Mouse (Mus musculus) limb, embryonic 14.5 days (tissue): ENCODE results near the gene Carm1. TPM values are rescaled to one million over a fixed set of nuclear protein-coding genes. Genes with fewer than 3 reads are reported as not detected.

ENCODE experiments used
- ATAC-seq: fragments of 200-750 bp; cut with Nextera tagmentation; 2 replicates; pipeline ENCODE4 v1.8.0; 2017; ENCODE audit warnings: low read depth, moderate number of reproducible peaks, moderate TSS enrichment; ENCODE audit not compliant: low FRiP score
- DNase-seq: peaks from one replicate; pipeline ENCODE4 v3.0.0-alpha.2; 2015; ENCODE audit warnings: low spot score
- H3K27ac ChIP-seq: fragments of 300-500 bp; sonication (generic); replicated peaks from 2 replicates; pipeline ENCODE4 v1.5.1; 2014; ENCODE audit warnings: low read depth, mild to moderate bottlenecking, low read length, moderate library complexity, mixed read lengths
- H3K27me3 ChIP-seq: fragments of 300-500 bp; sonication (generic); 2 replicates; pipeline ENCODE4 v1.6.1; 2014; ENCODE audit warnings: low read length, mixed read lengths; ENCODE audit not compliant: control insufficient read depth, insufficient read depth
- H3K36me3 ChIP-seq: fragments of 300-500 bp; sonication (generic); 2 replicates; pipeline ENCODE4 v1.6.1; 2014; ENCODE audit warnings: mild to moderate bottlenecking, low read length, moderate library complexity, mixed read lengths; ENCODE audit not compliant: control insufficient read depth, insufficient read depth
- H3K4me1 ChIP-seq: fragments of 300-500 bp; sonication (generic); 2 replicates; pipeline ENCODE4 v1.6.1; 2014; ENCODE audit warnings: antibody characterized with exemption, low read length, mixed read lengths; ENCODE audit not compliant: control insufficient read depth, insufficient read depth
- H3K4me2 ChIP-seq: fragments of 300-500 bp; sonication (generic); replicated peaks from 2 replicates; pipeline ENCODE4 v1.6.1; 2014; ENCODE audit warnings: low read depth, mild to moderate bottlenecking, low read length, moderate library complexity; ENCODE audit not compliant: severe bottlenecking
- H3K4me3 ChIP-seq: fragments of 300-500 bp; sonication (generic); replicated peaks from 2 replicates; pipeline ENCODE4 v1.5.1; 2014; ENCODE audit warnings: low read length
- H3K9ac ChIP-seq: fragments of 300-500 bp; sonication (generic); 2 replicates; pipeline ENCODE4 v1.6.1; 2014; ENCODE audit warnings: mild to moderate bottlenecking, low read depth, low read length, moderate library complexity; ENCODE audit not compliant: severe bottlenecking
- H3K9me3 ChIP-seq: fragments of 300-500 bp; sonication (generic); 2 replicates; pipeline ENCODE4 v1.6.1; 2016; ENCODE audit warnings: low read length; ENCODE audit not compliant: control insufficient read depth
- POLR2A ChIP-seq: fragments of 200-500 bp; IDR thresholded peaks from 2 replicates; pipeline ENCODE4 v1.8.0; 2012; ENCODE audit warnings: inconsistent platforms, mild to moderate bottlenecking, moderate library complexity, borderline replicate concordance; ENCODE audit not compliant: insufficient read depth, insufficient read length; ENCODE audit errors: extremely low read depth
- WGBS: fragments of 180-500 bp; shearing (Covaris S2); extraction: QIAGEN DNeasy Blood & Tissue Kit; methylation state at CpG from one replicate; pipeline ENCODE4 v1.1.7; 2014; 5-methylcytosine and 5-hydroxymethylcytosine counted together
- polyA plus RNA-seq, 2 experiments: library from polyadenylated mRNA; depleted of rRNA in 1 of 2; stranded (reverse) in 1 of 2; unstranded in 1 of 2; fragments of >200 nt; fragmentation: Nextera tagmentation in 1 of 2; extraction: Ambion mirVana in 1 of 2; gene quantifications; 2 replicates each; pipeline versions ENCODE4 v1.2.1 to v1.2.3; 2012 to 2014

The Carm1 gene
- polyA plus RNA-seq, 2 experiments: 71.5 to 171 TPM

GRCm38 (mm10) chr9:21578226-21578625, 31.5 kb downstream of the Carm1 start:
- H3K27me3 ChIP-seq: no peaks in the 10 kb centered on the region
- no peak for TF ChIP-seq POLR2A
- no peak overlapping the region for H3K4me3 ChIP-seq
- DNase-seq: no peak
- no peak overlapping the region for H3K9ac ChIP-seq
- H3K27ac ChIP-seq: no peak overlapping the region
- no peaks in the 10 kb centered on the region for H3K9me3 ChIP-seq
- no peak for ATAC-seq
- no peak overlapping the region for H3K4me2 ChIP-seq
- 81% methylated on average over 3 of the region's 3 CpGs for WGBS
- peaks cover 96% of the 10 kb centered on the region for H3K36me3 ChIP-seq
- H3K4me1 ChIP-seq: no peaks in the 10 kb centered on the region

- ATAC-seq (no peak), DNase-seq (no peak)
- H3K36me3 ChIP-seq: peaks cover 94% of the 10 kb centered on the region
- 87% methylated on average over 1 of the region's 1 CpGs for WGBS
- no peak overlapping the region for H3K9ac ChIP-seq
- H3K27ac ChIP-seq: no peak overlapping the region
- no peaks in the 10 kb centered on the region for H3K4me1 ChIP-seq
- H3K9me3 ChIP-seq: no peaks in the 10 kb centered on the region
- H3K4me2 ChIP-seq: no peak overlapping the region
- no peak overlapping the region for H3K4me3 ChIP-seq
- H3K27me3 ChIP-seq: no peaks in the 10 kb centered on the region
- TF ChIP-seq POLR2A: no peak
Measured at GRCm38 (mm10) chr9:21585401-21585800, 38.7 kb downstream of the Carm1 start.

GRCm38 (mm10) chr9:21587678-21588349, 41.1 kb downstream of the Carm1 start:
- H3K36me3 ChIP-seq: peaks cover 76% of the 10 kb centered on the region
- H3K4me2 ChIP-seq: no peak overlapping the region
- peaks cover 7% of the 10 kb centered on the region; the same call in 1 of the 2 replicates for H3K4me1 ChIP-seq
- no peaks in the 10 kb centered on the region for H3K9me3 ChIP-seq
- WGBS: 88% methylated on average over 23 of the region's 23 CpGs
- ATAC-seq (no peak), DNase-seq (no peak)
- H3K9ac ChIP-seq: no peak overlapping the region
- no peak overlapping the region for H3K27ac ChIP-seq
- H3K4me3 ChIP-seq: no peak overlapping the region
- TF ChIP-seq POLR2A: no peak
- H3K27me3 ChIP-seq: no peaks in the 10 kb centered on the region

GRCm38 (mm10) chr9:21588350-21588749, 41.7 kb downstream of the Carm1 start:
- H3K36me3 ChIP-seq: peaks cover 71% of the 10 kb centered on the region
- no peak overlapping the region for H3K27ac ChIP-seq
- no peak overlapping the region for H3K4me3 ChIP-seq
- DNase-seq (no peak), ATAC-seq (no peak)
- WGBS: 89% methylated on average over 8 of the region's 8 CpGs
- H3K4me1 ChIP-seq: peaks cover 7% of the 10 kb centered on the region; the same call in 1 of the 2 replicates
- TF ChIP-seq POLR2A: no peak
- no peaks in the 10 kb centered on the region for H3K27me3 ChIP-seq
- no peaks in the 10 kb centered on the region for H3K9me3 ChIP-seq
- H3K9ac ChIP-seq: no peak overlapping the region
- H3K4me2 ChIP-seq: no peak overlapping the region

- WGBS: 94% methylated on average over 5 of the region's 5 CpGs
- Histone ChIP-seq H3K4me2 (no peak overlapping the region), H3K4me1 (peaks cover 15% of the 10 kb centered on the region; the same call in 1 of the 2 replicates), H3K4me3 (no peak overlapping the region), H3K27ac (no peak overlapping the region), H3K36me3 (peaks cover 63% of the 10 kb centered on the region), H3K9ac (no peak overlapping the region), H3K27me3 (no peaks in the 10 kb centered on the region), H3K9me3 (no peaks in the 10 kb centered on the region)
- DNase-seq: no peak
- ATAC-seq: no peak
- TF ChIP-seq POLR2A: no peak
Measured at GRCm38 (mm10) chr9:21589538-21589937, 42.8 kb downstream of the Carm1 start.
